Mouse (Mus musculus): ENCODE results near the gene Ccser1. TPM values are rescaled to one million over a fixed set of nuclear protein-coding genes. Genes with fewer than 3 reads are reported as not detected.

Ccser1 gene
- polyA plus RNA-seq, 1 experiment from 2014 or later, result 16.2 TPM

DNA sequence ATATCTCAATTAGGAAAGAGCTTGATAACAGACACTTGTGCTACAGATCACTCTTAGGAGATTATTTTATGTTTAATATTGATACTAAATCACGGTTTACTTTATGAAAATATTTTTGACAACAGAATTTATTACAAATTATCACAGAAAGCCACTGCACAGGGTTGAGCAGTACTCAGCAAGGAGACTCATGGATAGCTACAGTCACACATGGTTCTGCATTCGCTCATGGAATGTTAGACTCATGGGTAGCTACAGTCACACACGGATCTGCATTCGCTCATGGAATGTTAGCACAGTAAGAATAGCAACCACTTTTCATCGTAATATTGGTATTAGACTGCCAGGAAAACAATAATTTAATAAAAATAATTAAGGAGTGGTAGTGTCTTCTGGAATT, 313.3 kb downstream of the Ccser1 start:
- no peak overlapping the region for H3K9ac ChIP-seq (ENCODE audit: low read depth, low read length)
- no peaks in the 10 kb centered on the region for H3K9me3 ChIP-seq (ENCODE audit: control insufficient read depth, low read length)
- ATAC-seq (ENCODE audit: low FRiP score, low TSS enrichment), result no peak
- WGBS, result 96% methylated on average over 5 of the region's 5 CpGs
- no peaks in the 10 kb centered on the region for H3K4me1 ChIP-seq (ENCODE audit: control insufficient read depth, insufficient read depth, low read length)
- no peak overlapping the region for H3K27ac ChIP-seq (ENCODE audit: low read depth, low read length)
- no peaks in the 10 kb centered on the region for H3K27me3 ChIP-seq (ENCODE audit: control insufficient read depth, insufficient read depth, low read length)
- no peak overlapping the region for H3K4me3 ChIP-seq (ENCODE audit: low read length)
- H3K4me2 ChIP-seq (replicated peaks; ENCODE audit: low read depth, low read length), result no peak overlapping the region
- no peaks in the 10 kb centered on the region for H3K36me3 ChIP-seq (ENCODE audit: control insufficient read depth, insufficient read depth, low read length)

DNA sequence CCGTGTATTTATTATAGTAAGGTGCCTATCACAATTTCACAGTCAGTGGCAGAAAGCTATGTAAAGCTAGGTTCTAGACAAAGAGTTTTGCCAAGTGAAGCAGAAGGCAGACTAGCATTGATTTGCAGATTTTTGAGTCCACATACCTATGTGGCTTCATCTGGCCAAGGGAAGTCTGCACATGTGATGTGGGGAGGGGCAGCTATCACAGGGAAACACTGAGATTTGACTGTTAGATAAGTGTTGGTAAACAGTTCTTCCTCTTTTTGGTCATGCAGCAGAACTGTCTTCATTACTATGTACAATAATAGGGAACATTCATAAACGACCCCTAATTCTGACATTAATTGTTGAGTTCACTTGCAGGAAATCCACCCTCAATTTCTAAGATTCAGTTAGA, 335.2 kb downstream of the Ccser1 start:
- H3K27ac ChIP-seq (ENCODE audit: low read depth, low read length), result no peak overlapping the region
- H3K36me3 ChIP-seq (ENCODE audit: control insufficient read depth, insufficient read depth, low read length), result no peaks in the 10 kb centered on the region
- H3K27me3 ChIP-seq (ENCODE audit: control insufficient read depth, insufficient read depth, low read length), result no peaks in the 10 kb centered on the region
- WGBS, result 81% methylated on average over 2 of the region's 2 CpGs
- no peaks in the 10 kb centered on the region for H3K4me1 ChIP-seq (ENCODE audit: control insufficient read depth, insufficient read depth, low read length)
- H3K9ac ChIP-seq (ENCODE audit: low read depth, low read length), result no peak overlapping the region
- H3K9me3 ChIP-seq (ENCODE audit: control insufficient read depth, low read length), result no peaks in the 10 kb centered on the region
- no peak overlapping the region for H3K4me3 ChIP-seq (ENCODE audit: low read length)
- ATAC-seq (ENCODE audit: low FRiP score, low TSS enrichment), result no peak
- H3K4me2 ChIP-seq (replicated peaks; ENCODE audit: low read depth, low read length), result no peak overlapping the region

DNA sequence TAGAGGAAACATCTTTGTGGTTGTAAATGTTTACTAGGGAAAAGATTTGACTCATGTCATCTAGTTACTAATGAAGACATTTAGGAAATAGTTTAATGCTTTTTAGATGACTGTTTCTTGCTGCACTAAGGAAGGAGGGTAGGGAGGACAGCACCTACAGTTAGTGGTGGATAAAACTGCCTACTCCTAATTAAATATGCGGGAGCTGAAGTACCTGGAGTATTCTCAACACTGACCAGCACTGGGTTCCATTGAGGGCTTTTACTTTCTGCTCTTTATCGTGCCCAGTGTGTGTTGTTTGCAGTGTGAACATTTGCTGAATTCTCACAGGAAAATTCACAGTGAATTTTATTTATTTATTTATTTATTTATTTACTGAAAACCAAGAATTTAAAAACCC, 341.5 kb downstream of the Ccser1 start:
- no peak overlapping the region for H3K27ac ChIP-seq (ENCODE audit: low read depth, low read length)
- no peaks in the 10 kb centered on the region for H3K9me3 ChIP-seq (ENCODE audit: control insufficient read depth, low read length)
- H3K9ac ChIP-seq (ENCODE audit: low read depth, low read length), result no peak overlapping the region
- no peaks in the 10 kb centered on the region for H3K36me3 ChIP-seq (ENCODE audit: control insufficient read depth, insufficient read depth, low read length)
- H3K4me2 ChIP-seq (replicated peaks; ENCODE audit: low read depth, low read length), result no peak overlapping the region
- ATAC-seq (ENCODE audit: low FRiP score, low TSS enrichment), result no peak
- H3K27me3 ChIP-seq (ENCODE audit: control insufficient read depth, insufficient read depth, low read length), result no peaks in the 10 kb centered on the region
- no peak overlapping the region for H3K4me3 ChIP-seq (ENCODE audit: low read length)
- WGBS, result 82% methylated on average over 2 of the region's 2 CpGs
- H3K4me1 ChIP-seq (ENCODE audit: control insufficient read depth, insufficient read depth, low read length), result no peaks in the 10 kb centered on the region

DNA sequence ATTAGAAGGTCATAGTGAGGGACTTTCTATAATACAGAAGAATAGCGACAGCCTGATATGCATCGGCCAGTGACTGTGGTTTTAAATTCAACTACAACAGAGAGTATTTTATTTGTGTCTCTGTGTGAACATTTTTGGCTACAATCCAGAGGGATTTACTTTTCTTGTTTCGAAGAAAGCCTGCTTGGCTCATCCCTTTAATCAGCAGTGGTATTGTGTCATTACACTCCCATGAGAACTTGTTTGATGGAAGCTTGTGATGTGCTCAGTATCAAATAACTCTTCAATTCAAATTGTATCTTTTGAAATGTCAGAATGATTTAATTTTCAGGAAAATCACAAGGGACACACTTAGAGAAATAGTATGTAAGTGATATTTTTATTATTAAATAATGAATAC, 342.0 kb downstream of the Ccser1 start:
- no peak for ATAC-seq (ENCODE audit: low FRiP score, low TSS enrichment)
- no peak overlapping the region for H3K4me3 ChIP-seq (ENCODE audit: low read length)
- H3K27me3 ChIP-seq (ENCODE audit: control insufficient read depth, insufficient read depth, low read length), result no peaks in the 10 kb centered on the region
- H3K9me3 ChIP-seq (ENCODE audit: control insufficient read depth, low read length), result no peaks in the 10 kb centered on the region
- no peak overlapping the region for H3K27ac ChIP-seq (ENCODE audit: low read depth, low read length)
- no peaks in the 10 kb centered on the region for H3K36me3 ChIP-seq (ENCODE audit: control insufficient read depth, insufficient read depth, low read length)
- no peak overlapping the region for H3K9ac ChIP-seq (ENCODE audit: low read depth, low read length)
- 80% methylated on average over 3 of the region's 3 CpGs for WGBS
- no peaks in the 10 kb centered on the region for H3K4me1 ChIP-seq (ENCODE audit: control insufficient read depth, insufficient read depth, low read length)
- no peak overlapping the region for H3K4me2 ChIP-seq (replicated peaks; ENCODE audit: low read depth, low read length)

DNA sequence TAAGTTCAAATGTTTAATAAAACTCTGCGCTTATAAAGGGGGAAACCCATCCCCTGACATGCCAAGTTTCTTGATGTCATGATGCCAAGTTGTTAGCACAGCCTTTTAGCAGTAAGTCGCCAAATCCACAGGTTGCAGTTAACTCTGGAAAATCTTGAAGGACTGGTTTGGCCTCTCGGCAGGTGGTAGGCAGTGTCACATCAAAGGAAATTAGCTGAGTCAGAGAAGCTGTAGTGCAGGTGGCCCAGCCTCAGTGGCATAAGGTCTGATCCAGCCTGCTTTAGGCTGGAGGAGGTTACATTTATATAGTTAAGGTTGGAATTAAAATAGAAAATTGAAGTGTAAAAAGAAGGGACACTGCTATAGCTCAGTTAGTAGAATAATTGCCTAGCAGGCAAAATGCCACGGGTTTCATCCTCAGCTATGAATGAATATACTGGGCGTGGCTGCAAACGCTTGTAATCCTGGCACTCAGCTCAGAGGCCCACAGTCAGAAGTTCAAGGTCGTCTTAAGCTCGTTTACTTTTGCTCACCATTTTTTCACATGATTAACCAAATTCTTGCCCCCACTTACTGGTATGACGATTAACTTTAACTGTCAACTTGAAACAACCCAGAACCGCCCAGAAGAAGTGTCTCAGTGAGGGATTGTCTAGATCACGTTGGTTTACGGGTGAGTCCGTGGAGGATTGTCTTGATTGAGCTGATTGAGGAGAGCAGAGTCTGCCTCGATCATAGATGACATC, 343.8 kb downstream of the Ccser1 start:
- no peaks in the 10 kb centered on the region for H3K4me1 ChIP-seq (ENCODE audit: control insufficient read depth, insufficient read depth, low read length)
- no peak overlapping the region for H3K4me2 ChIP-seq (replicated peaks; ENCODE audit: low read depth, low read length)
- no peaks in the 10 kb centered on the region for H3K27me3 ChIP-seq (ENCODE audit: control insufficient read depth, insufficient read depth, low read length)
- no peak overlapping the region for H3K9ac ChIP-seq (ENCODE audit: low read depth, low read length)
- no peaks in the 10 kb centered on the region for H3K9me3 ChIP-seq (ENCODE audit: control insufficient read depth, low read length)
- no peak overlapping the region for H3K4me3 ChIP-seq (ENCODE audit: low read length)
- no peak for ATAC-seq (ENCODE audit: low FRiP score, low TSS enrichment)
- no peaks in the 10 kb centered on the region for H3K36me3 ChIP-seq (ENCODE audit: control insufficient read depth, insufficient read depth, low read length)
- WGBS, result 34% methylated on average over 14 of the region's 14 CpGs
- H3K27ac ChIP-seq (ENCODE audit: low read depth, low read length), result no peak overlapping the region

DNA sequence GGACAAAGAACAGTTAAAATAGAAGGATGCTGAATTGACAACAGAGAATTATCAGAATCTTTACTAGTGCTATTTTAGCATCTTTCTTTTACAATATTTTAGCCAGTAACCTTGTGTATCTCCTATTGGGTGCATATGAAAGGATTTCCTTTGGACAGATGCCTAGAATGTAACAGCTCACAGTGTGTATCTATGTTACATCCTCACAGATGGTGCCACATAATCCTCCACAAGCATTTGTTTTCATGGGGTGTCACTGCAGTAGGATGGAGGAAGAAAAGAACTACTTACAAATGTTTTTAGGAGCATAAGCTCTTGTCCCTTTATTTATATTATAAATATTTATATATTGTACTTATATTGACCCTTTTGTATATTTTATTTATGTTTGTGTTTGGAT, 360.6 kb downstream of the Ccser1 start:
- no peaks in the 10 kb centered on the region for H3K36me3 ChIP-seq (ENCODE audit: control insufficient read depth, insufficient read depth, low read length)
- no peak overlapping the region for H3K4me3 ChIP-seq (ENCODE audit: low read length)
- no peak overlapping the region for H3K27ac ChIP-seq (ENCODE audit: low read depth, low read length)
- H3K4me2 ChIP-seq (replicated peaks; ENCODE audit: low read depth, low read length), result no peak overlapping the region
- no peaks in the 10 kb centered on the region for H3K27me3 ChIP-seq (ENCODE audit: control insufficient read depth, insufficient read depth, low read length)
- H3K4me1 ChIP-seq (ENCODE audit: control insufficient read depth, insufficient read depth, low read length), result no peaks in the 10 kb centered on the region
- H3K9me3 ChIP-seq (ENCODE audit: control insufficient read depth, low read length), result no peaks in the 10 kb centered on the region
- H3K9ac ChIP-seq (ENCODE audit: low read depth, low read length), result no peak overlapping the region
- ATAC-seq (ENCODE audit: low FRiP score, low TSS enrichment), result no peak

DNA sequence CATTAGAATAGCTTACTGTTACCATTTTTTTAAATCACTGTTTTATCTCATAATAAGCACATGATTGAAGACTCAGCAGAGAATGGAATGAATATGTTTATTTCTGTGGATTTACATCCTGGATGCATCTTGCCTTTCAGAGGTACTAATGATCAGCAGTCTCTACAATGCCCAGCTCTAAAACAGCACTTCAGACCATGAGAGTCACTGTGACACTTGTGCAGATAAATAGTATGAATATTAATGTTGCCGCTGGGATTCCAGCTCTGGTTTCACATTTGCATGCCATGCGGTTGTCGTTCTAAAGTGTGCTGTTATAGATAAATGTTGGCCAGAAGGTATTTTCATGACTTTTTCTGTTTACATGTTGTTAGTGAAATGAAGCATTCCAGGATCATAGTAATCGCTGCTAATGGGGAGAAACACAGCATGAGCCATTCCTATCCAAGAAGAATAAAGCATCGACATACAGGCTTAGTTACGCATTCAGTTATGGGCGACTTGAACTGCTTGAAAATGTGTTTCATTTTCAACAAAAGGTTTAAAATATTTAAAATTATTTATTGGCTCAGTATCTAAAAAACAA, 363.4 kb downstream of the Ccser1 start:
- H3K27me3 ChIP-seq (ENCODE audit: control insufficient read depth, insufficient read depth, low read length), result no peaks in the 10 kb centered on the region
- WGBS, result 90% methylated on average over 7 of the region's 7 CpGs
- no peak overlapping the region for H3K4me2 ChIP-seq (replicated peaks; ENCODE audit: low read depth, low read length)
- no peak overlapping the region for H3K27ac ChIP-seq (ENCODE audit: low read depth, low read length)
- no peak overlapping the region for H3K4me3 ChIP-seq (ENCODE audit: low read length)
- ATAC-seq (ENCODE audit: low FRiP score, low TSS enrichment), result no peak
- H3K9ac ChIP-seq (ENCODE audit: low read depth, low read length), result no peak overlapping the region
- no peaks in the 10 kb centered on the region for H3K36me3 ChIP-seq (ENCODE audit: control insufficient read depth, insufficient read depth, low read length)
- H3K4me1 ChIP-seq (ENCODE audit: control insufficient read depth, insufficient read depth, low read length), result no peaks in the 10 kb centered on the region
- no peaks in the 10 kb centered on the region for H3K9me3 ChIP-seq (ENCODE audit: control insufficient read depth, low read length)

DNA sequence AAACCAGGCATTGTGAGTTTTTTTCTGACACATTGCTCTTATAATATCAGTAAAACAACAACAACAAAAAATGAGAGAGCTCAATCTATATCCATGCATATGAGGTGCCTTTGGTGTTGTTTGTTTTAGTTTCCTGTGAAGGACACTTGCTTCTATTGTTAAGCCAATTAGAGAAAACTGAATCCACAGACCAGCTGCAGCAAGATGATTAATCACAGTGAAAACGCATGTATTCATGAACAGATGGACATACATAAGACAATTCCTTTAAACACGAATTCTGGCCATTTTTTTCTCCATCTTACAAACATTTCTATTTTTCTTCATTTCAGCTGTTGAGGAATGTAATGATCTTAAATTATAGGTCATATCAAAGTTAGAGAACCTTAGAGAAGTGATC, 387.4 kb downstream of the Ccser1 start:
- Histone ChIP-seq H3K9ac (ENCODE audit: low read depth, low read length) (no peak overlapping the region), H3K9me3 (ENCODE audit: control insufficient read depth, low read length) (no peaks in the 10 kb centered on the region), H3K27me3 (ENCODE audit: control insufficient read depth, insufficient read depth, low read length) (no peaks in the 10 kb centered on the region), H3K27ac (ENCODE audit: low read depth, low read length) (no peak overlapping the region), H3K4me3 (ENCODE audit: low read length) (no peak overlapping the region), H3K36me3 (ENCODE audit: control insufficient read depth, insufficient read depth, low read length) (no peaks in the 10 kb centered on the region), H3K4me1 (ENCODE audit: control insufficient read depth, insufficient read depth, low read length) (no peaks in the 10 kb centered on the region), H3K4me2 (replicated peaks; ENCODE audit: low read depth, low read length) (no peak overlapping the region)
- WGBS, result 66% methylated on average over 2 of the region's 2 CpGs
- no peak for ATAC-seq (ENCODE audit: low FRiP score, low TSS enrichment)

DNA sequence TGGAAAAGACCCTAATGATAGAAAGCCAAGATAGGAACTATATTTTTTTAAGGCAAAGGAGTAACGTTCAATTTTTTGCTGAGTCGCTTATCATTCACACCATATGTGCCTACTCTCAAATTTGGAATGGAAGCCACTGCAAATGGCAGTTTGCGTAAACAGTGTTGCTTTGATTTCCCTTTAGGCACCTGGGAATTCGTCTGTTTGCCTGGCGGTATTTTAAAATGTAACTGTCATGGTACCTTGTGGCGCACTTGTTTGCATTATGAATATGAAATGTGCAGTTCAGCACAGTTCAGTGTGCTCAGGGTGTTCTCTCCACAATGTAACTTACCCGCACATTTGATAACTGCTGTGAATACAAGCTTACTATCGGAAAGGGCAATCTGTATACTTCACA, 387.8 kb downstream of the Ccser1 start:
- Histone ChIP-seq H3K9me3 (ENCODE audit: control insufficient read depth, low read length) (no peaks in the 10 kb centered on the region), H3K4me3 (ENCODE audit: low read length) (no peak overlapping the region), H3K4me2 (replicated peaks; ENCODE audit: low read depth, low read length) (no peak overlapping the region), H3K4me1 (ENCODE audit: control insufficient read depth, insufficient read depth, low read length) (no peaks in the 10 kb centered on the region), H3K27ac (ENCODE audit: low read depth, low read length) (no peak overlapping the region), H3K36me3 (ENCODE audit: control insufficient read depth, insufficient read depth, low read length) (no peaks in the 10 kb centered on the region), H3K27me3 (ENCODE audit: control insufficient read depth, insufficient read depth, low read length) (no peaks in the 10 kb centered on the region), H3K9ac (ENCODE audit: low read depth, low read length) (no peak overlapping the region)
- WGBS, result 90% methylated on average over 8 of the region's 8 CpGs
- no peak for ATAC-seq (ENCODE audit: low FRiP score, low TSS enrichment)

Measured in kidney, embryonic 14.5 days (tissue).